In the genomic region with DNA sequence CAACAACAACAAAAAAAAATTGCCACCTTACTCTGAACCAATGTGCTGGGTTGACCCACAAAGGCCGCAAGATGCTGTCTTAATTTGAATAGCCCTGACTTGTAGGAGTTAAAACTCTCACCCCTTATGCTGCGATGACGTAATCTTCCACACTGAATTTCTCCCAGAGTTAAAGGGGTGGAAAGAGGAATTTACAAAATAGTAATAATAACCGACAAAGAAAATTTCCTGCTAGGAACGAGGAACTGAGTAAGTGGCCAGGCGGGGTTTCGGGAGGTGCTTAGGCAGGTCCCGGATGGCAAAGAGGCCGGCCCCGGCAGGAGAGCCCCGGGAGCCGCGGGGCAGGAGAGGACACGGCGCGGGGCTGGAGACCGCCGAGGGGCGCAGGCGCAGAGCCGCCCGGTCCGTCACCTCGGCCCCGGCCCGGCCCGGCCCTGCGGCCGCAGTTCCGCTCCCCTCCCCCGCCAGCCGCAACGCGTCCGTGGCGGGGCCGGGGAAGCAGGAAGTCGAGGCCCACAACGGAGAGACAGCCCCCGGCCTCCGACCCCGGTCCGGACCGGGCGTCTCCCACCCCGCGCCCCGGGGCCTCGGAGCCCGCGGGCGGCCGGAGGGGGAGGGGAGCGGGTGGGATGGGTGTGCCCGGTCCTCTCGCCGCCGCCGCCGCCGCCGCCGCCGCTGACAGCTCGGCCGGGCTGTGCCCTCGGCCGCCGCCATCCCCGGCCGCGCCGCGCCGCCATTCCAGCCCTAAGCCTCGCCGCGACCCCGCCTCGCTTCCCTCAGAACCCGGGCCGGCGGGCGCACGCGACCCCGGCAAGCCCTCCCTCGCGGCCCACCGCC, we compare ENCODE assay signal across 8 mouse cellular contexts. TPM values are rescaled to one million over a fixed set of nuclear protein-coding genes. Genes with fewer than 3 reads are reported as not detected.
DNase-seq lines count a peak whose midpoint lies in the region; ATAC-seq and TF ChIP-seq lines count a peak whose summit lies in the region.

No protein-coding gene starts in this region.

- peak overlapping the region; percentile 98 for H3K27ac ChIP-seq in forebrain, embryonic 10.5 days
- H3K27ac ChIP-seq in heart, postnatal 0 days (ENCODE audit: low read depth): peak overlapping the region; percentile 96
- peak overlapping the region; percentile 98 for H3K27ac ChIP-seq in neural tube, embryonic 15.5 days (replicated peaks)

- WGBS in forebrain, embryonic 10.5 days: 1% methylated on average over 57 of the region's 90 CpGs
- WGBS in heart, postnatal 0 days: under 1% methylated on average over 29 of the region's 90 CpGs
- WGBS in lung, adult 2 months: under 1% methylated on average over 72 of the region's 90 CpGs
- WGBS in neural tube, embryonic 15.5 days: under 1% methylated on average over 28 of the region's 90 CpGs

- H3K4me3 ChIP-seq in forebrain, embryonic 10.5 days: peak overlapping the region; percentile 79
- H3K4me3 ChIP-seq in heart, postnatal 0 days (ENCODE audit: low read depth, low read length): peak overlapping the region; percentile 72
- peak overlapping the region; percentile 84 for H3K4me3 ChIP-seq in lung, adult 2 months (replicated peaks; ENCODE audit: extremely low read depth, low read depth, low read length)
- peak overlapping the region; percentile 95 for H3K4me3 ChIP-seq in neural tube, embryonic 15.5 days (replicated peaks)

- TF ChIP-seq POLR2A in lung, adult 2 months (IDR thresholded peaks at IDR 0.05; ENCODE audit: borderline replicate concordance, extremely low read depth, low read depth, low read length): peak; percentile 34; the same call in 1 of the 2 replicates

- H3K4me2 ChIP-seq in heart, postnatal 0 days (ENCODE audit: low read depth, low read length): peak overlapping the region; percentile 79
- H3K4me2 ChIP-seq in neural tube, embryonic 15.5 days: peak overlapping the region; percentile 70

- ATAC-seq in CD4-positive, CD25-positive, alpha-beta regulatory T cell, adult 4 months: peak; percentile 22
- ATAC-seq in heart, postnatal 0 days (ENCODE audit: insufficient read depth, low read depth): peak; percentile 79
- peak; percentile 76 for ATAC-seq in neural tube, embryonic 15.5 days (ENCODE audit: low FRiP score)

- peak; percentile 42 for DNase-seq in c-Kit-negative CD71-positive TER-119-positive erythroid progenitor cells, embryonic 14.5 days (ENCODE audit: low read depth, low spot score)
- DNase-seq in forebrain, embryonic 10.5 days (ENCODE audit: extremely low spot score, low spot score): peak; percentile 71
- DNase-seq in heart, postnatal 0 days (ENCODE audit: low spot score): peak; percentile 60
- peak; percentile 66 to 88 for DNase-seq in kidney, postnatal 36 days
- peak; percentile 75 for DNase-seq in lung, adult 2 months
- peak; percentile 38 to 49 for DNase-seq in thymus, adult 18-20 months

- H3K27me3 ChIP-seq in forebrain, embryonic 10.5 days (ENCODE audit: poor library complexity, severe bottlenecking): no peaks in the 10 kb centered on the region
- no peaks in the 10 kb centered on the region for H3K27me3 ChIP-seq in heart, postnatal 0 days (ENCODE audit: control insufficient read depth, insufficient read depth, low read length)
- H3K27me3 ChIP-seq in neural tube, embryonic 15.5 days (replicated peaks): no peaks in the 10 kb centered on the region

- H3K9ac ChIP-seq in heart, postnatal 0 days (replicated peaks; ENCODE audit: low read depth, low read length): peak overlapping the region; percentile 95
- peak overlapping the region; percentile 100 for H3K9ac ChIP-seq in neural tube, embryonic 15.5 days (replicated peaks)

- H3K9me3 ChIP-seq in forebrain, embryonic 10.5 days: no peaks in the 10 kb centered on the region
- no peaks in the 10 kb centered on the region for H3K9me3 ChIP-seq in heart, postnatal 0 days (replicated peaks; ENCODE audit: control insufficient read depth, low read length)
- no peaks in the 10 kb centered on the region for H3K9me3 ChIP-seq in neural tube, embryonic 15.5 days (replicated peaks)

- peaks cover 3% of the 10 kb centered on the region for H3K36me3 ChIP-seq in forebrain, embryonic 10.5 days (replicated peaks)
- no peaks in the 10 kb centered on the region for H3K36me3 ChIP-seq in heart, postnatal 0 days (replicated peaks; ENCODE audit: control insufficient read depth, insufficient read depth, low read length)
- no peaks in the 10 kb centered on the region for H3K36me3 ChIP-seq in neural tube, embryonic 15.5 days

- no peak; the same call in 1 of the 2 replicates for TF ChIP-seq EP300 in heart, postnatal 0 days (IDR thresholded peaks at IDR 0.05; ENCODE audit: low read depth)

- H3K4me1 ChIP-seq in forebrain, embryonic 10.5 days: peaks cover 35% of the 10 kb centered on the region
- peaks cover 38% of the 10 kb centered on the region for H3K4me1 ChIP-seq in heart, postnatal 0 days (ENCODE audit: control insufficient read depth, insufficient read depth)
- H3K4me1 ChIP-seq in lung, adult 2 months (ENCODE audit: control insufficient read depth, insufficient read depth, low read length): peaks cover 29% of the 10 kb centered on the region
- peaks cover 39% of the 10 kb centered on the region for H3K4me1 ChIP-seq in neural tube, embryonic 15.5 days

- no peak for TF ChIP-seq CTCF in heart, postnatal 0 days (IDR thresholded peaks at IDR 0.05; ENCODE audit: low read depth)
- TF ChIP-seq CTCF in lung, adult 2 months (IDR thresholded peaks at IDR 0.05; ENCODE audit: insufficient read depth, low read length): no peak

RNA-seq across cellular contexts. Expression of a gene that starts 0.6 kb away (rescaled TPM):
- 100 to 1,000 TPM; 630 to 632 TPM for polyA plus RNA-seq in CD4-positive, CD25-positive, alpha-beta regulatory T cell, adult 4 months (2017; shearing (Covaris generic))
- polyA plus RNA-seq in forebrain, embryonic 10.5 days (2016; fragmentation: Nextera tagmentation; extraction: Ambion mirVana): 567 and 573 TPM in 2 replicates
- 295 and 311 TPM in 2 replicates for total RNA-seq in heart, postnatal 0 days (2014; rRNA removed; ENCODE audit: low replicate concordance)
- polyA plus RNA-seq in heart, postnatal 0 days (2015; fragmentation: Nextera tagmentation; extraction: Ambion mirVana): 395 and 397 TPM in 2 replicates
- polyA plus RNA-seq in lung, adult 2 months (2012; rRNA removed): 67.9 and 124 TPM in 2 replicates
- 923 and 961 TPM in 2 replicates for polyA plus RNA-seq in neural tube, embryonic 15.5 days (2015; fragmentation: Nextera tagmentation; extraction: Ambion mirVana)

RNA-seq across cellular contexts. Expression of a gene that starts 52.7 kb away (rescaled TPM):
- polyA plus RNA-seq in CD4-positive, CD25-positive, alpha-beta regulatory T cell, adult 4 months (2017; shearing (Covaris generic)): not detected
- not detected in 2 replicates for polyA plus RNA-seq in forebrain, embryonic 10.5 days (2016; fragmentation: Nextera tagmentation; extraction: Ambion mirVana)
- not detected in 2 replicates for total RNA-seq in heart, postnatal 0 days (2014; rRNA removed; ENCODE audit: low replicate concordance)
- not detected in 2 replicates for polyA plus RNA-seq in heart, postnatal 0 days (2015; fragmentation: Nextera tagmentation; extraction: Ambion mirVana)
- not detected in 2 replicates for polyA plus RNA-seq in lung, adult 2 months (2012; rRNA removed)
- not detected in 2 replicates for polyA plus RNA-seq in neural tube, embryonic 15.5 days (2015; fragmentation: Nextera tagmentation; extraction: Ambion mirVana)

Comparison
In these comparisons a context has a peak if more than half of its experiments do, and no peak if none do; other contexts are left out.
1. Peak in every context shown above with its lines: DNase-seq, ATAC-seq, H3K4me3 ChIP-seq and H3K27ac ChIP-seq.
2. ATAC-seq: peak in every context shown above with its lines; median percentile 79 in heart, postnatal 0 days; 76 in neural tube, embryonic 15.5 days; 22 in CD4-positive, CD25-positive, alpha-beta regulatory T cell, adult 4 months.